Mouse (Mus musculus): ENCODE measurements around the gene Ism1.

GRCm38 (mm10) chr2:139637861-139638260, 40.1 kb upstream of the Ism1 start:
- TF ChIP-seq CTCF (IDR thresholded peaks at IDR 0.05; ENCODE audit: borderline replicate concordance, extremely low read depth, insufficient read depth, insufficient read length) (no peak), POLR2A (IDR thresholded peaks at IDR 0.05; ENCODE audit: borderline replicate concordance, extremely low read depth, insufficient read depth, insufficient read length, poor library complexity, severe bottlenecking) (no peak)

Measured in brain, embryonic 14.5 days (tissue).